Mouse (Mus musculus): ENCODE data around the gene Gatad2a.
"Not testable (repeated sequence)": the region's sequence is repeated elsewhere in the genome, so short reads cannot be mapped to it uniquely, and the experiment has no call there.

Gene Gatad2a

GRCm38 (mm10) chr8:69995776-69996588 is at the start of gene Gatad2a:
Gene Gatad2a (minus strand): TSS chr8:69996384.
- peak; percentile 100 for DNase-seq

- DNase-seq, result no peak
Measured at GRCm38 (mm10) chr8:70043996-70044395, 47.8 kb upstream of the Gatad2a start.

DNA sequence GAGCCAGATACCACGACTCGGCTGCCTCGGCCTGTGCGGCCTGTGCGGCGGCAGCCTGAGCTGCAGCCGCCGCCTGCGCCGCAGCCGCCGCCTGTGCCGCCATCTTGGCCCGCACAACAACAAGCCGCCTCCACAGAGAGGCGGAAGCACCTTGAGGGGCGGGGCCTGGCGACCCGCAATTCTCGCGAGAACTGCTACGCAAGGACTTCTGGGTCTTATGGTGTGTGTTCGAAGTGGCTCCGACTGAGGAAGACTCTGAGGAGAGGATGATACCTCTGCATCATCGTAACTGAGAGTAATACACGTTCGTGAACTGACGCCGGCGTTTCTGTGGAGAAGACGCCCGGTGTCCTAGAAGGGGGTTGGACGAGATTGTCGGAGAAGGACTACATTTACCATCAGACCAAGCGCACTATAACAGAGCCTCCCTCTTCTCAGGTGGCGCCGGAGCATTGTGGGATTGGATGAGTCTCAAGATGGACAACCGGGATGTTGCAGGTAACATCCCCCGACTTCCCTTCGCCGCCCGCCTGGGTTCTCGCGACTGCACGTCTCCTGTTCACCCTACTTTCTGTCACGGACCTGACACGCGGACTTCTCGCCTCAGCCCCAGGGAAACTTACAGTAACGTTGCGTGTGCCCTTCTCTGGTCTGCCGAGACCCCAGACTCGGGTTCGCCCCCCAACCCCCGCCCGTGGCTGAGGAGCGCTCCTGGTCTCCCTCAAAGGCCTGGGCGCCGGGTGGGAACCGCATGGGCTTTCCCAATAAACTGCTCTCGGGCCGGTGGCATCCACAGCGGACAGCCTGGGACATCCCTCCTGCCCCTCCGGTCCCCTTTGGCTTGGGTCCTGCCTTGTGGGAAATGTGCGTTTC is 46.6 kb upstream of the Gatad2a start, which contains the start of the genes Mau2 and Sugp1:
Gene Mau2, minus strand, starts transcription at position 152 of the 873 bp plus-strand sequence.
Gene Sugp1, plus strand, starts transcription at position 231 of the 873 bp plus-strand sequence.
- peak; percentile 98 for DNase-seq

DNA sequence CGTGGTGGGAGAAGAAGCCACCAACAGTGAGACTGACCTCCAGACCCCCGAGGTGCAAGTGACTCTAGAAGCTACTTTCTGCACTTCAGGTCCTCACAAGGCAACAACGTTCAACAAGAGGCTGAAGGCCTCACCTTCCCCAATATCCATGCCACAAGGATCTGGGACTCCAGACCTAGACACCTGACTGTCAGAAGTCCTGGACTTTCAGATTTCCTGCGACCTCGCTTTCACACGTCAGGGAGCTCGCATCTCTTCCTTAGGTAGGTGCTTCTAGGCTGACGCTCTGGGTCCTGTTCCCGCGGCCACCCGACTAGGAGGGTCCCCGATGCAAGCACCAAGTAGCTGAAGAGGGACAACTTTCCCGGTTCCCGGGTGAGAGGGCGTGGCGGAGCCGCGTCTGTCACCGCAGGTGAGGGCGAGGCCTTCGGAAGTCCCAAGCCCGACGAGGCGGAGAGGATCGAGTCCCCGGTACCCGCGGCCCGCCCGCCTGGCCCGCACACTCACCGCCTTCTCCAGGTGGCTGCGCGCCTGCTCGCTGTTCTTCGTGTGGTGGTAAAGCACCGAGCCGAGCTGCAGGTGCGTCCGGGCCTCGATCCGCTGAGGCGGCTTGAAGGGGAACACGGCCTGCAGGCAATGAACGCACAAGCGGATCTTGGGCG is 45.8 kb upstream of the Gatad2a start:
- peak; percentile 5 for DNase-seq

DNA sequence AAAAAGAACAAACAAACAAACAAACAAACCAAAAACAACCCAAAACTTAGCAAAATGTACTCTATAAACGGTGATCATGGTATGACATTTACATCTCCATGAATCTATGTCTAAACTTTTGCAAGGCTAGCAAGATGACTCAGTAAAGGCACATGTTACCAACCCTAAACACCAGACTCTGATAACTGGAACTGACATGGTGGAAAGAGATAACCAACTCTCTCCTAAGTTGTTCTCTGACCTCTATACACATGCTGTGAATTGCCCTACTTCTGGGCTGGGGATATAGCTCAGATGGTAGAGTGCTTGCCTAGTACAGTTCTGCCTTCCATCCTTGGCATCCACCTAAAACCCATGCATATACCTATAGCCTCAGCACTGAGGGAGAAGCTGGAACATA is 41.8 kb upstream of the Gatad2a start:
- DNase-seq, result no peak

DNA sequence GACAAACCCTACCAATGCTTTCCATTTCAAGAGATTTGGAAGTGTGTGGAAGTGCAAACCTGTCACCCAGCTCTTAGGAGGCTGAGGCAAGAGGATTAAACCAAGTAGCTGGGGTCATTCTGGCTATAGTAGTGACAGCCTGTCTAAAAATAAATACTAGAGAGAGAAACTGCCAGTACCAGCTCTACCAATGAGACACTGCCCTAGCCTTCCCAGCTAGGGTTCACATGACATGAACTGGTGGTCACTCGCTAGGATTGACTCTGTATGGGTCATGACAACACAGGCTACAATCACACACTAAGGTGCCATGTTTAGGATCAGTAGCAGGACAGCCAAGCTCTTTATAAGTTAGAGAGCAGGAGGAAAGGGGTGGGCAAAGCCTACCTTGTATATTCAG is 34.1 kb upstream of the Gatad2a start:
- no peak for DNase-seq

GRCm38 (mm10) chr8:70026151-70026550 is 30.0 kb upstream of the Gatad2a start:
- DNase-seq, result no peak

DNA sequence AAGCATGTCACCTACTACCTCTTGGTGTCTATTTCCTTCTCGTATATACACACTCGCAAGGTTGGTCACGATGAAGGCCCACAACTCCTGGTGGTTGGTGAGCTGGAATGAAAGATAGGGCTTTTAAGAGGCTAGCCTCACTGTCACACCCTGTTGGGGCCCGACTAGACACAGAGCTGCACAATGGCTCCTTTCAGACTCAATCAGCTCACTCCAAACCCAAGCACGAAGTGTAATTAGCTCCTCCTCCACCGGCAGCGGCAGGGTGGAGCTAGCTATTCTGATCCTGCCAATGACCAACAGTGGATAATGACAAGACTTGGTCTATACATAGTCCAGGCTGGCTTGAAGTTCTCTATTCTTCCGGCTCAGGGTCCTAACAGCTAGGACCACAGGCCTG is 27.4 kb upstream of the Gatad2a start:
- DNase-seq, result no peak

DNA sequence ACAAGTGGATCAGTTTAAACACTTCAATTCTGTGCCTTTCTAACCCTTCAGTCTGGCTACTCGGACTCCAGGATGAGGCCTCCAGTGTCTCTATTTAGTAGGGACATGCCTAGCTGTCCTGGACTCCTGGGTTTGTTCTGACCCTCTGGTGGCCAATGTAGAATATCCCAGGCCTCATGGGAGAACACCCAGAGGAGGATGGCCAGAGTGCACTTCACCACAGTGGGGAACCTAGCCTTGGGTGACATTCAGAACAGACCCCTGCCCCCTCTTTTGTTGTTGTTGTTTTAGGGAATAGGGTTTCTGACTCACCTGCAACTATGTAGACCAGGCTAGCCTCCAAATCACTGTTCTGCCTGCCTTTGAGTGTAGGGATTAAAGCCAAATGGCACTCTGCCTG is 18.8 kb upstream of the Gatad2a start:
- DNase-seq, result no peak

DNA sequence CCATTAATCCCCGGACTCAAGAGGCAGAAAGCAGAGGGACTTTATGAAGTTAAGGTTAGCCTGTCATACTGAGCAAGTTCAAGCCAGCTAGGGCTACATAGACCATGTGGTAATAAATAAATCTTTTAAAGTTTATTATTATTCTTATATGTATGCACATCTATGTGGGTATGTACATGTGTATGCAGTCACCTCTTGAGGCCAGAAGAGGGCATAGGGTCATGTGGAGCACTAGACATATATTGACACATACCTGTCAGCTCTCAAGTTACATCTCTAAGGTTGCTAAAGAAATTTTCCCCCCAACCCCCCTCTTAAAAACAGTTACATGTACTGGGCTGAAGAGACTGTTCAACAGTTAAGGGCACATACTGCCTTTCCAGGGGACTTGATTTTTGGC is 16.6 kb upstream of the Gatad2a start:
- DNase-seq, result no peak

DNA sequence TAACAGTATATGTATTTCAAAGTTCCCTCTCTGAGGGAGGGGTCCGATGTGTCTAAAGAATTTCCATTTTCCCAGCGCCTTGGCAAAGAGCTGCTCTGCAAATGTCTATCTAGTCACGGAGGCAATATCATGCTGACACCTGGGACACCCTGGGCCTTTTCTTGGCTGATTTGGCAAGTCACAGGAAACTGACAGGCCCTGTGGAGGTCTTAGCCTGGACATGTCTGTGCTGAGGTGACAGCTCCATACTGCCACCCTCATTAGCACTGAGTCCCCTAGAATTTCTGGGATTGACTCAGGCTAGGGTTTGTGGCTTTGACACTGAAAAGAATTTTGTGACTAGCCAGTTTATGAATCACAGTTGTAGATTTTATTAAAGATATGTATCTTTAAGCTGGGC is 16.2 kb upstream of the Gatad2a start:
- no peak for DNase-seq

DNA sequence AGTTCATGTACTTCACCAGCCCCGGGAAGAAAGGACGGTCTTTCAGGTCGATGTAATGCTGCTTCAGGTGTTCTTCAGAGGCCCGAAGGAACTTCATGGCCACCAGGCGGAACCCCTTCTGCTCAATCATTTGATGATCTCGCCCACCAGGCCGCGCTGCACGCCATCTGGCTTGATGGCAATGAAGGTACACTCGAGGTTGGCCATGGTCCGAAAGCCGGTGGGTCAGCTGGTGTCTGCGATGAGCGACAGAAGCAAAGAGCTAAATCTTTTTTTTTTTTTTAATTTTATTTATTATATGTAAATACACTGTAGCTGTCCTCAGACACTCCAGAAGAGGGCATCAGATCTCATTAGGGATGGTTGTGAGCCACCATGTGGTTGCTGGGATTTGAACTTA is 14.6 kb upstream of the Gatad2a start:
- DNase-seq, result not testable (repeated sequence)

DNA sequence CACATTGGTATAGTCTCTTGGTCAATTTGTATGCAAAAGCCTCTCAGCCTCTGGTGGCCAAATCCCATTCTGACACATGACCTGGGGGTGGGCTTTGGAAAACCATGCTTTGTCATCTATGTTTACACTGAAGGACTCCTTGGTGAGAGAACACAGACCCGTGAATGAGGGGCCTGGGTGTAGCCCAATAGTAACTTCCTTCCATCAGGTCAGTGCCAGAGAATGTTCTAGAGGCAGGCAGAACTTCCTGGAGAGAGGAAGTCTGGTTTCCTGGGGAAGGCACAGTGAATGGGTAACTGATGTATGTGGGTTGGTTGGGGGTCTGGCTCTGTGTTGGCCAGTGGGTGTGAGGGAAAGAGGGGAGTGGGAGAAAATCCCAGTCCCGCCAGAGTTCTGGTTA is 9.0 kb upstream of the Gatad2a start:
- DNase-seq, result no peak

- no peak for DNase-seq
Measured at GRCm38 (mm10) chr8:70004345-70004744, 8.2 kb upstream of the Gatad2a start.

- DNase-seq, result peak; percentile 35
Measured at GRCm38 (mm10) chr8:70003204-70003657, 7.0 kb upstream of the Gatad2a start.

GRCm38 (mm10) chr8:70001892-70002191 is 5.7 kb upstream of the Gatad2a start:
- DNase-seq, result not testable (repeated sequence)

DNA sequence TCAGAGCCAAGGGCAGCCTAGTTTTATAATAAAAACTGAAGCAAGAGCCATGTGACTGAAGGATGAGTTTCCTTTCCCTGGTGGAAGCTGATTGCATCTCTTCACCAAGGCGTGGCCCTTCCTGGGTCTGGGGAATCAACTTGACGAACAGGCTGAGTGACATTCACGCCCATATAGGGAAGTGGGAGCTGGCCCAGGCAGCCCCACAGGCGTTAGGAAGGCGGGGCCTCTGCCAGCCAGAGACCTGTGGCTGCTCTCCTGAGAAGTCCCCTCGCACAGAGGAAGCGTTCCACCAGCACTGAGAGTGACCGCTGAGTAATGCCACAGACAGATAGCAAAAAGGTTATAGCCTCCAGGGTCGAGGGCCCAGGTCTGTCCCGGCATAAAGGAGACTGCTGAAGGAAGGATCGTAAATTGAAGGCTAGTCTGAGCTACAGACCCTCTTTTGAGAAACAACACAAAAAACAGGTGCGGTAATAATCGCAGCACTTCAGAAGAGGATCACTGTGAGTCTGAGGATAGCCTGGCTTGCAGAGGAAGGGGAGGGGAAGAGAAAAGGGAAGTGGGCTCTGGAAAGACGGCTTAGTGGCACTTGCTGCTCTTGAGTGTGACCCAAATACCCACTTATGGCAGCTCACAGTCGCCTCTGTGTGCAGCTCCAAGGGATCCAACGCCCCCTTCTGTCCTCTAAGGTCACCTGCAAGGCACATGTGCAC is 5.2 kb upstream of the Gatad2a start:
- DNase-seq, result peak; percentile 51

DNA sequence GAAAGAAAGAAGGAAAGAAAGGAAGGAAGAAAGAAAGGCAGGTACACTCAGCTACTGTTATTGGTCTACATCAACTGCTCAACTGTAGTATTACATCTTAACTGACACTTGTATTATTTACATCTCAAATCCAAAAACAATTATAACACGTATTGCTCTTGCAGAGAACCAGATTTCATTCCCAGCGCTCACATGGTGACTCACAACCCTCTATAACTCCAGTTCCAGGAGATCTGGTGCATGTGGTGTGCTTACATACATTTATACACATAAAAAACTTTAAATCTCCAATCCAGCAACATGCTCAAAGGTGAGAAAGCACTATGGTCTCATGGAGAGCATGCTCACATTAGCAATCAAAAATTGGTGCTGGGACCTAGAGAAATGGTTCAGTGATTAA is 4.0 kb upstream of the Gatad2a start:
- DNase-seq, result no peak

DNA sequence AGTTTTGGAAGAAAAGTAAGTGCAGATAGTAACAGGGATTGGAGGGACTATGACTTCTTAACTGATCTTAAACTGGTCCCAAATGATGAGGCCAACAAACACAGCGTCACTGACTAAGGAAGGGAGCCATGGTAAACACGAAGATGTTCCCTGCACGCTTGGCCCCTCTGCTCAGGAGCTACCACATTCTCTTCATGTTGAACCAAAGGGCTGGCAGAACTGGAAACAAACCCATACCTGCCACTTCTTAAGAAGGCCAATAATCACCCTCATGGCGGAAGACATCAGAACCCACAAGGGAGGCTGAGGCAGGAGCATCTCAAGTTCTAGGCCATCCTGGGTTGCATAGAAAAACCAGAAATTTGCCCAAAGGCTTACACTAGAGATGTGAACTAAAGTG is 3.1 kb upstream of the Gatad2a start:
- no peak for DNase-seq

DNA sequence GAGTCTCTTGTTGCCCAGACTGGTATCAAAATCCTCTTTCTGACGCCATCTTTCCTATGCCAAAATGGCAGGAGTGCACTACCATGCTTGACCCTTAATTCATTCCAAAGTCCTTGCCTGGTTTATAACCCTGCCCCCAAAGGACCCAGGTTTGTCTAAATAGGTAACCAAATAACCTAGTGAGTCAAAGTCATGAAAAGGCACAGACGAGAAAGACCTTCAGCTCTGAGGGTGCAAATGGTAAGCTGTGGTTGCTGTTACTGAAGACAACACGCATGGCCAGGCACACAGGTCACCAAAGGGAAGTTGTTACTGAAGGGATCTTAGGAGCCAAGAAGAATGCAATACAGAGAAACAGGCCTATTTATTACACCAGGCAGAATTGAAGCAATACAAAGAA is 2.5 kb upstream of the Gatad2a start:
- no peak for DNase-seq

DNA sequence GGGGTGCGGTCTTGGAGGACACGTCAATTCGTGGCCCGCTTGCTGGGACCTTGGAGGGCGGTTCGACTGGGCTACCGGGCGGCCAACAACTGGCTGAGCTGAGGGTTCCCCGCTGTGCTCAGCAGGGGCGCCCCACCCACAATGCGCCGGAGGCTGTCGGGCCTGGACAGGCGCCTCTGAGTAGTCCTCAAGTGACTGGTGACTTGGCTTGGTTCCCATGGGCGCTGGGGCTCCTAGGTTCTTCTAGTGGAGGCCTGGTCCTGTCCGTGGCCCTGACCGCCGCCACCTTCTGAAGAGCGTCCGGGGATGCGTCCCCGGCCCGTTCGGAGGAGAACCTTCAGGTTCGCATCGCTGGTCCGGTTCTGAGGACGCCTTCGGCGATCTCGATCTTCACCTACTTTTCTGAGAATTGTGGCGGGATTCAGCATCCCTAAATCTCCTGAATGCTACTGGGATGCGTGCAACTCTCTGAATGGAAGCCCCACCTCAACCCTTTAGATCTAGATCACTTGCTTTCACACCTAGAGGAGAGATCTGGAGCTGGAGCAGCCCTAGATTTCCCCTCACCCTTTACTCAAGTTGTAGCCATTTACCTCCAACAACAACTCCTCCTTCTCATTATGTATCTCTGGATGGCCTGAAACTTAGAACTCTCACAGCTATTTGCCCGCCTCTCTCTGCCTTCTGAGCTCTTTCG is 553 bp upstream of the Gatad2a start:
- DNase-seq, result no peak

DNA sequence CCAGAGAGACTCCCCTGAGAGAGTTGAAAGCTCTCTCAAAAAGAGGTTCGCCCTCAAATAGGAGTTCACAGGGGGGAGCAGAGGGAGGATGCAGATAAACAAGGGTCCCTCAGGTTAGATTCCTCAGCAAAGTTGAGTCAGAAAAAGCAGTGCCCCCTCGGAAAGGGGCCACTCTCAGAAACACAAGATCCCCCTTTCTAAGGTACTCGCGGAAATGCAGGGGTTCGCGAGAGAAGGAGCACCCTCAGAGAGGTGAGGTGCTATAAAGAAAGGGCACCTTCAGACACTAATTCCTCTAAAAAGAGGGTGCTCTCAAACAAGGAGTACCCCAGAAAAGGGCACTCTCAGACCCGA is 785 bp downstream of the Gatad2a start:
- no peak for DNase-seq
